Mouse (Mus musculus) forebrain, embryonic 11.5 days (tissue): Measurements from ENCODE around the gene Stx2. TPM values are rescaled to one million over a fixed set of nuclear protein-coding genes. Genes with fewer than 3 reads are reported as not detected.

Experiments
- ATAC-seq: fragments of 200-750 bp; cut with Nextera tagmentation; replicated peaks from 2 replicates; pipeline ENCODE4 v1.8.0; 2017; ENCODE audit warnings: moderate TSS enrichment; ENCODE audit not compliant: low FRiP score
- DNase-seq: peaks from one replicate; pipeline ENCODE4 v3.0.0-alpha.2; 2017; ENCODE audit warnings: low spot score
- H3K27ac ChIP-seq: fragments of 300-500 bp; sonication (generic); 2 replicates; pipeline ENCODE4 v1.5.1; 2014; ENCODE audit warnings: low read depth, low read length
- H3K27me3 ChIP-seq: fragments of 300-500 bp; sonication (generic); 2 replicates; pipeline ENCODE4 v1.6.1; 2014; ENCODE audit warnings: mild to moderate bottlenecking, low read length, mixed read lengths; ENCODE audit not compliant: control insufficient read depth, insufficient read depth
- H3K36me3 ChIP-seq: fragments of 300-500 bp; sonication (generic); 2 replicates; pipeline ENCODE4 v1.6.1; 2014; ENCODE audit warnings: mild to moderate bottlenecking, low read length, moderate library complexity, mixed read lengths; ENCODE audit not compliant: control insufficient read depth, insufficient read depth
- H3K4me1 ChIP-seq: fragments of 300-500 bp; sonication (generic); replicated peaks from 2 replicates; pipeline ENCODE4 v1.6.1; 2014; ENCODE audit warnings: low read length, mixed read lengths; ENCODE audit not compliant: control insufficient read depth, insufficient read depth
- H3K4me2 ChIP-seq: fragments of 300-500 bp; sonication (generic); 2 replicates; pipeline ENCODE4 v1.6.1; 2014; ENCODE audit warnings: low read depth, mild to moderate bottlenecking, low read length, moderate library complexity, mixed read lengths; ENCODE audit not compliant: severe bottlenecking
- H3K4me3 ChIP-seq: fragments of 300-500 bp; sonication (generic); 2 replicates; pipeline ENCODE4 v1.5.1; 2014; ENCODE audit warnings: low read depth, low read length
- H3K9ac ChIP-seq: fragments of 300-500 bp; sonication (generic); 2 replicates; pipeline ENCODE4 v1.6.1; 2014; ENCODE audit warnings: low read length
- H3K9me3 ChIP-seq: fragments of 300-500 bp; sonication (generic); 2 replicates; pipeline ENCODE4 v1.6.1; 2016; ENCODE audit warnings: low read length, mixed read lengths; ENCODE audit not compliant: control insufficient read depth
- WGBS: fragments of 180-500 bp; shearing (Covaris S2); extraction: QIAGEN DNeasy Blood & Tissue Kit; methylation state at CpG from one replicate; pipeline ENCODE4 v1.1.7; 2014; 5-methylcytosine and 5-hydroxymethylcytosine counted together
- polyA plus RNA-seq: library from polyadenylated mRNA; unstranded; fragments of >200 nt; fragmentation: Nextera tagmentation; extraction: Ambion mirVana; gene quantifications from 2 replicates; pipeline ENCODE4 v1.2.1, GENCODE M21; 2014

Gene Stx2
- polyA plus RNA-seq, 1 experiment from 2014 or later, result 32.3 TPM

- Histone ChIP-seq H3K4me2 (peak within 1 kb of the TSS; percentile 93), H3K4me1 (no peaks in the 10 kb centered on the region; the same call in 1 of the 2 replicates), H3K27me3 (peaks cover 2% of the 10 kb centered on the region; the same call in 1 of the 2 replicates), H3K4me3 (peak within 1 kb of the TSS; percentile 49), H3K27ac (no peak within 1 kb of the TSS), H3K9me3 (no peaks in the 10 kb centered on the region), H3K36me3 (no peaks in the 10 kb centered on the region), H3K9ac (peak within 1 kb of the TSS; percentile 66)
- peak; percentile 80 for DNase-seq
- peak; percentile 75 for ATAC-seq
- WGBS, result 9% methylated on average over 16 of the region's 17 CpGs
Measured at GRCm38 (mm10) chr5:128953278-128954070, 54.9 kb downstream of the Stx2 start, which contains the start of gene Rimbp2. Gene Rimbp2, minus strand, starts transcription at chr5:128953486.

GRCm38 (mm10) chr5:128952291-128953195 lies 55.8 kb downstream of the Stx2 start:
- Histone ChIP-seq H3K4me3 (peak overlapping the region; percentile 49), H3K27me3 (peaks cover 2% of the 10 kb centered on the region; the same call in 1 of the 2 replicates), H3K4me1 (no peaks in the 10 kb centered on the region; the same call in 1 of the 2 replicates), H3K36me3 (no peaks in the 10 kb centered on the region), H3K4me2 (peak overlapping the region; percentile 93), H3K9me3 (no peaks in the 10 kb centered on the region), H3K9ac (peak overlapping the region; percentile 66), H3K27ac (no peak overlapping the region)
- DNase-seq (peak; percentile 60), ATAC-seq (peak; percentile 60)
- WGBS, result under 1% methylated on average over 35 of the region's 35 CpGs

- Histone ChIP-seq H3K36me3 (no peaks in the 10 kb centered on the region), H3K4me2 (peak overlapping the region; percentile 93; the same call in 1 of the 2 replicates), H3K27me3 (peaks cover 2% of the 10 kb centered on the region; the same call in 1 of the 2 replicates), H3K27ac (no peak overlapping the region), H3K9ac (no peak overlapping the region), H3K4me3 (no peak overlapping the region; the same call in 1 of the 2 replicates), H3K4me1 (no peaks in the 10 kb centered on the region; the same call in 1 of the 2 replicates), H3K9me3 (no peaks in the 10 kb centered on the region)
- 59% methylated on average over 4 of the region's 4 CpGs for WGBS
- no peak for ATAC-seq
- DNase-seq, result no peak
Measured at GRCm38 (mm10) chr5:128951472-128951871, 56.9 kb downstream of the Stx2 start.

GRCm38 (mm10) chr5:128947093-128947492 lies 61.3 kb downstream of the Stx2 start:
- Histone ChIP-seq H3K4me3 (no peak overlapping the region), H3K27ac (no peak overlapping the region), H3K9me3 (no peaks in the 10 kb centered on the region), H3K27me3 (peaks cover 2% of the 10 kb centered on the region; the same call in 1 of the 2 replicates), H3K4me1 (no peaks in the 10 kb centered on the region), H3K36me3 (no peaks in the 10 kb centered on the region), H3K4me2 (no peak overlapping the region), H3K9ac (no peak overlapping the region)
- DNase-seq (no peak), ATAC-seq (no peak)
- 77% methylated on average over 5 of the region's 5 CpGs for WGBS

- no peak for ATAC-seq
- H3K27me3 ChIP-seq, result no peaks in the 10 kb centered on the region
- H3K4me3 ChIP-seq, result no peak overlapping the region
- H3K9ac ChIP-seq, result no peak overlapping the region
- DNase-seq, result no peak
- no peaks in the 10 kb centered on the region for H3K9me3 ChIP-seq
- H3K4me2 ChIP-seq, result no peak overlapping the region
- H3K4me1 ChIP-seq, result no peaks in the 10 kb centered on the region
- H3K27ac ChIP-seq, result no peak overlapping the region
- WGBS, result 86% methylated on average over 10 of the region's 10 CpGs
- H3K36me3 ChIP-seq, result no peaks in the 10 kb centered on the region
Measured at GRCm38 (mm10) chr5:128940436-128940835, 67.9 kb downstream of the Stx2 start.

- Histone ChIP-seq H3K27ac (no peak overlapping the region), H3K27me3 (no peaks in the 10 kb centered on the region), H3K36me3 (no peaks in the 10 kb centered on the region), H3K4me2 (no peak overlapping the region), H3K4me3 (no peak overlapping the region), H3K9ac (no peak overlapping the region), H3K9me3 (no peaks in the 10 kb centered on the region), H3K4me1 (peaks cover 3% of the 10 kb centered on the region; the same call in 1 of the 2 replicates)
- ATAC-seq (no peak), DNase-seq (no peak)
- WGBS, result 88% methylated on average over 6 of the region's 6 CpGs
Measured at GRCm38 (mm10) chr5:128935359-128935899, 72.9 kb downstream of the Stx2 start.

Other genes starting within 250 kb of the Stx2 start
- 0.44 and 0.95 TPM in 2 replicates for gene Rimbp2, start 55.1 kb downstream of the Stx2 start, polyA plus RNA-seq
- 917 and 946 TPM in 2 replicates for gene Ran, start 11.5 kb upstream of the Stx2 start, polyA plus RNA-seq
- not detected in 2 replicates for gene Adgrd1, start 88.2 kb upstream of the Stx2 start, polyA plus RNA-seq